Mouse (Mus musculus) right cerebral cortex, postnatal 36 days (tissue): Measurements from ENCODE around the gene Fgd5.
"Not testable (repeated sequence)": the region's sequence is repeated elsewhere in the genome, so short reads cannot be mapped to it uniquely, and the experiment has no call there.

ENCODE experiments used
- DNase-seq, 2 experiments: peaks; one replicate each; pipeline ENCODE4 v3.0.0; 2022; ENCODE audit warnings: low spot score in 2 of 2, mixed read lengths in 1 of 2

The Fgd5 gene

GRCm38 (mm10) chr6:92065721-92066496 lies 87.2 kb downstream of the Fgd5 start:
- no peak for DNase-seq

- DNase-seq = peak; percentile 25 to 51
These were observed 88.6 kb downstream of the Fgd5 start for GRCm38 (mm10) chr6:92067146-92067790.

- DNase-seq = no peak
These were observed 92.6 kb downstream of the Fgd5 start for GRCm38 (mm10) chr6:92071121-92071839.

GRCm38 (mm10) chr6:92080730-92081129 lies 102.1 kb downstream of the Fgd5 start:
- no peak for DNase-seq

- DNase-seq = no peak
These were observed 104.1 kb downstream of the Fgd5 start for GRCm38 (mm10) chr6:92082756-92083155.

GRCm38 (mm10) chr6:92084932-92085331 lies 106.3 kb downstream of the Fgd5 start:
- DNase-seq = no peak

- not testable (repeated sequence) for DNase-seq
These were observed 110.5 kb downstream of the Fgd5 start for GRCm38 (mm10) chr6:92089141-92089540.

GRCm38 (mm10) chr6:92089982-92090381 lies 111.3 kb downstream of the Fgd5 start:
- no peak for DNase-seq

GRCm38 (mm10) chr6:92090497-92090896 lies 111.8 kb downstream of the Fgd5 start:
- no peak for DNase-seq

- peak; percentile 76 to 82 for DNase-seq
These were observed 112.5 kb downstream of the Fgd5 start, which contains the start of gene Nr2c2 for GRCm38 (mm10) chr6:92091130-92091591. Nr2c2 (plus strand) TSS chr6:92091390.

- DNase-seq = peak; percentile 98 to 100
These were observed 113.2 kb downstream of the Fgd5 start for GRCm38 (mm10) chr6:92091767-92092489.

- no peak for DNase-seq
These were observed 114.1 kb downstream of the Fgd5 start for GRCm38 (mm10) chr6:92092737-92093136.

- DNase-seq = no peak
These were observed 115.2 kb downstream of the Fgd5 start for GRCm38 (mm10) chr6:92093869-92094268.

GRCm38 (mm10) chr6:92100679-92101360 lies 122.1 kb downstream of the Fgd5 start:
- DNase-seq = no peak

- peak in 1 of 2 experiments; percentile 12 for DNase-seq
These were observed 145.9 kb downstream of the Fgd5 start for GRCm38 (mm10) chr6:92124547-92124946.
